Mouse (Mus musculus) midbrain, embryonic 16.5 days (tissue): ENCODE data around the gene Azin2. TPM values are rescaled to one million over a fixed set of nuclear protein-coding genes. Genes with fewer than 3 reads are reported as not detected.

ENCODE experiments used
- ATAC-seq: fragments of 200-750 bp; cut with Nextera tagmentation; 2 replicates; pipeline ENCODE4 v1.8.0; 2017; ENCODE audit warnings: moderate TSS enrichment
- H3K27ac ChIP-seq: fragments of 300-500 bp; sonication (generic); 2 replicates; pipeline ENCODE4 v1.5.1; 2014; ENCODE audit warnings: mild to moderate bottlenecking, low read length, mixed read lengths
- H3K27me3 ChIP-seq: fragments of 300-500 bp; sonication (generic); 2 replicates; pipeline ENCODE4 v1.6.1; 2014; ENCODE audit warnings: low read depth, low read length, mixed read lengths; ENCODE audit not compliant: control insufficient read depth, insufficient read depth
- H3K36me3 ChIP-seq: fragments of 300-500 bp; sonication (generic); 2 replicates; pipeline ENCODE4 v1.6.1; 2014; ENCODE audit warnings: mild to moderate bottlenecking, low read length, moderate library complexity, mixed read lengths; ENCODE audit not compliant: control insufficient read depth, insufficient read depth
- H3K4me1 ChIP-seq: fragments of 300-500 bp; sonication (generic); 2 replicates; pipeline ENCODE4 v1.6.1; 2014; ENCODE audit warnings: mild to moderate bottlenecking, low read length, mixed read lengths; ENCODE audit not compliant: control insufficient read depth, insufficient read depth
- H3K4me2 ChIP-seq: fragments of 300-500 bp; sonication (generic); 2 replicates; pipeline ENCODE4 v1.6.1; 2014; ENCODE audit warnings: mild to moderate bottlenecking, low read length, mixed read lengths
- H3K4me3 ChIP-seq: fragments of 300-500 bp; sonication (generic); 2 replicates; pipeline ENCODE4 v1.5.1; 2014; ENCODE audit warnings: low read depth, mild to moderate bottlenecking, low read length, moderate library complexity, mixed read lengths
- H3K9ac ChIP-seq: fragments of 300-500 bp; sonication (generic); 2 replicates; pipeline ENCODE4 v1.6.1; 2014; ENCODE audit warnings: low read depth, low read length, mixed read lengths
- H3K9me3 ChIP-seq: fragments of 300-500 bp; sonication (generic); replicated peaks from 2 replicates; pipeline ENCODE4 v1.6.1; 2014; ENCODE audit warnings: mild to moderate bottlenecking, low read length, mixed read lengths; ENCODE audit not compliant: control insufficient read depth, poor library complexity, severe bottlenecking
- WGBS: fragments of 180-500 bp; shearing (Covaris S2); extraction: QIAGEN DNeasy Blood & Tissue Kit; methylation state at CpG from one replicate; pipeline ENCODE4 v1.1.7; 2014; 5-methylcytosine and 5-hydroxymethylcytosine counted together
- polyA plus RNA-seq: library from polyadenylated mRNA; unstranded; fragments of >200 nt; fragmentation: Nextera tagmentation; extraction: Ambion mirVana; gene quantifications from 2 replicates; pipeline ENCODE4 v1.2.1, GENCODE M21; 2015

Azin2 gene
- polyA plus RNA-seq, 1 experiment from 2014 or later, result 20.2 TPM

DNA sequence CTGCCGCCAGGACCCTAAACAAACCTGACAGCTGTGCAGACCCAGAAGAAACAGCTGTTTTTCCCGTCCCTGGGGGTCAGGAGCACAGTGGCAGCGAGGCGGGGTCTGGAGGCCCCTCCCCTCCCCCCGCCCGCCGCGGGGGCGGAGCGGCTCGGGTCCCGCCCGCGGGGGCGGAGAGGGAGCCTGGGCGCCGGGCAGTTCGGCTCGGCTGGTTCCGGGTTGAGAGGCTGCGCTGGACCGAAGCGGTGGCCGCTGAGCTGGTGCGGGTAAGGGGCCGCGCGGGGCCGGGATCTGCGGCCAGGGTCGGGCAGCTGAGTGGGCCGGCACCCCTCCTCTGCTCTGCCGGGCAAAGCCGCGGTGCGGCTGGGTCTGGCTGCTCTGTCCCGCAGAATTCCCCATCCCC is 78.9 kb downstream of the Azin2 start, which contains the start of gene Trim62:
TSS of gene Trim62 (plus strand) at position 202 of the 403 bp plus-strand sequence.
- H3K4me2 ChIP-seq, result peak within 1 kb of the TSS; percentile 86
- peaks cover 45% of the 10 kb centered on the region for H3K4me1 ChIP-seq
- H3K4me3 ChIP-seq, result peak within 1 kb of the TSS; percentile 86
- no peaks in the 10 kb centered on the region for H3K9me3 ChIP-seq
- peak; percentile 77 for ATAC-seq
- no peaks in the 10 kb centered on the region for H3K27me3 ChIP-seq
- no peaks in the 10 kb centered on the region for H3K36me3 ChIP-seq
- 0% methylated on average over 31 of the region's 37 CpGs for WGBS
- H3K27ac ChIP-seq, result peak within 1 kb of the TSS; percentile 81
- peak within 1 kb of the TSS; percentile 92 for H3K9ac ChIP-seq

Other genes with a start within 250 kb of the Azin2 start
- gene A3galt2, start 207.1 kb downstream of the Azin2 start, polyA plus RNA-seq, result 0.14 and 0.29 TPM in 2 replicates
- 30.8 and 32.8 TPM in 2 replicates for gene Zfp362, start 156.4 kb downstream of the Azin2 start, polyA plus RNA-seq
- gene Trim62, start 78.9 kb downstream of the Azin2 start, polyA plus RNA-seq, result 17.6 and 18.5 TPM in 2 replicates
- 81.6 and 81.7 TPM in 2 replicates for gene Ak2, start 29.5 kb upstream of the Azin2 start, polyA plus RNA-seq
- gene Rnf19b, start 95.8 kb upstream of the Azin2 start, polyA plus RNA-seq, result 31.4 and 37.5 TPM in 2 replicates
- gene Tmem54, start 143.1 kb upstream of the Azin2 start, polyA plus RNA-seq, result not detected in 2 replicates
- 85.5 and 130 TPM in 2 replicates for gene Hpca, start 159.6 kb upstream of the Azin2 start, polyA plus RNA-seq
- 5.9 and 6.2 TPM in 2 replicates for gene Fndc5, start 174.6 kb upstream of the Azin2 start, polyA plus RNA-seq
- 27.0 and 28.0 TPM in 2 replicates for gene S100pbp, start 227.3 kb upstream of the Azin2 start, polyA plus RNA-seq
- 111 and 116 TPM in 2 replicates for gene Yars, start 227.3 kb upstream of the Azin2 start, polyA plus RNA-seq